Mouse (Mus musculus): Measurements from ENCODE around the gene Ldlrap1. TPM values are rescaled to one million over a fixed set of nuclear protein-coding genes. Genes with fewer than 3 reads are reported as not detected.
"Not testable (repeated sequence)": the region's sequence is repeated elsewhere in the genome, so short reads cannot be mapped to it uniquely, and the experiment has no call there.

Gene Ldlrap1
- 5.6 and 10.9 TPM in 2 replicates for total RNA-seq (2015; ENCODE audit: low replicate concordance)
- 4.7 and 6.6 TPM in 2 replicates for total RNA-seq (2017; ENCODE audit: low replicate concordance)

DNA sequence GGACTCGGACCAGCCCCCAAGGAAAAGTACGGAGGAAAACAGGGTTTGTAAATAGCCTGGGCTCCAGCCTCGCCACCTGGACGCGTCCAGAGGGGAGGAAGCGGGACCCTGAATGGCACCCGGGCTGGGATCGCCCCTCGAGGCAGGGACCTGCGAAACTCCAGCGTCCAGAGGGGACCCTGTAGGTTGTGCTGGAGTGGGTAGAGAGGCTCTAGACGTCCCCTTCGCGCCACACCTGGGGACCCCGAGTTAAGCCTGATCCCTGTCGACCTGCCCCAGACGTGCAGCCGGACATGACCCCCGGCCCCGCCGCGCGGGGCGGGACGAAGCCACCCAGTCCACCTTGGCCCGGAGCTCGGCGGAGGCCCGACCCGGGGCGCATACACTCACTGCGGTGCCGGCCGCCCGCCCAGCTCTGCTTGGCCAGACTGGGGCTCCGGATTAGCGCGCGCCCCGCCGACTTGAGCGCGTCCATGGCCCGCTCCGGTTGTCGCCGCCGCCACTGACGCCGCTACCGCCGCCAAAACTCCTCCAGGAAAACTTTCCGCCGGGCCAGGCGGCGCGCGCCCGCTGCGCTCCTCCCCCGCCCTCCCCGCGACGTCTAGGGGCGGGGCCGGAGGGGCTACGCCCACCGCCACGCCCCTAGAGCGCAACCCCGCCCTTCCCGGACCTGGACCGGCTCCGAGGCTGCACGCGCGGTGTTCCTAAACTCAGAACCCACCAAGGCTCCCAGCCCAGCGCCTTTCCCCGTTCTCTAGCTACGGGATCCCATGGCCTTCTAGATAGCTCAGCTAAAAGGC is at the start of gene Ldlrap1:
Gene Ldlrap1 (minus strand): TSS at position 599 of the 800 bp plus-strand sequence.
- peak; percentile 68 for ATAC-seq (replicated peaks; ENCODE audit: low FRiP score, poor library complexity, severe bottlenecking)

DNA sequence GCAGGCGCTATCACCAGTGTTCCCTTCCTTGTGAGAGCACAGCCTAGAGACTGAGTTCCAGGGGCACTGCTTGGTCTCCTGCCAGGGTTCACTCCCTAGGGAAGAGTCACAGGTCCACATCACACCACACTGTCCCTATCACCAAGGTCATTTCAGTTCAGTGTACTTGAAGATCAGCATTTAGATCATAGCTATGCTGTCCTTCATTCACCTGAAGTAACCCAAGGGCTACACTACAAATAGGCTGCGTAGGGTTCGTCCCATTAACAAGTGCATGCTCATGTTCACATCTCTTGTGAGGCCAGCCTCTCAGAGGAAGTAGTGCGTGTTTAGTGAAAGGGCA is 46.4 kb upstream of the Ldlrap1 start:
- ATAC-seq (replicated peaks; ENCODE audit: low FRiP score, poor library complexity, severe bottlenecking) = no peak

GRCm38 (mm10) chr4:134813406-134814228 is 45.8 kb upstream of the Ldlrap1 start:
- no peak for ATAC-seq (replicated peaks; ENCODE audit: low FRiP score, poor library complexity, severe bottlenecking)

DNA sequence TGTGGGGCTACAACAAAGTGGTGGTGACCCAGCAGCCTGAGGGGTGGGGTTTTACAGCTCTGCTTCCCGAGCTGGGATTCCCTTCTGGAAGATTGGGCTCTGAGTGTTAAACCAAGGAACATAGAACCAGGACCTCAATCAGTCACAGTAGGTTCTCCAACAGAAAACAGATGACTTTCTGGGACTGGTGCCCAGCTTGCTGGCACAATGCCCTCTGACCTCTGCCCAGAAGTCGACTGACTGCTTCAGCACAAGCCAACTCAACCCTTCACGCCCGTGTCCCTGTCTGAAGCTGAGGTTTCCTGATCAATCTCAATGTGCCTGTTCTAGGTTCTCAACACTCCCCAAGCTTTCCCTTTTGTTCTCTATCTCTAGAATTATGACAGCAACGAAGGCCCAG is 36.9 kb upstream of the Ldlrap1 start:
- no peak for ATAC-seq (replicated peaks; ENCODE audit: low FRiP score, poor library complexity, severe bottlenecking)

GRCm38 (mm10) chr4:134802765-134803164 is 34.9 kb upstream of the Ldlrap1 start:
- ATAC-seq (replicated peaks; ENCODE audit: low FRiP score, poor library complexity, severe bottlenecking) = no peak

DNA sequence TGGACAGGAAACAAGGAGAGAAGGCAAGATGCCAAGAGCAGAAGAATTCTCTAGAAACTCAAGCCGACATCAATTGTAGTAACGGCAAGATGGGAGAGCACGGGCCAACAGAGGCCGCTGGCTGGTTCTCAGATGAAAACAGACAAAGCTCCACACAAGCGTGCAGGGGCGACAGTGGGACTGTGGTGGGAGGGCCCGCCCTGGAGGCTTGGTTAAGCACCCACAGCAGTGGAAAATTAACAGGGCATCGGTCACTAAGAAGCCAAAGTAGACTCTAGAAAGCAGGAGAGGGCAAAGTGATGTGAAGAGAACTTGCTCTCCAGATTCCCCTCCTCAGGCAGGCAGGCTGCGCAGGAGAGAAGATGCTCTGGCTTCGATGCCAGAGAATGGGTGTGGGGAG is 34.3 kb upstream of the Ldlrap1 start:
- no peak for ATAC-seq (replicated peaks; ENCODE audit: low FRiP score, poor library complexity, severe bottlenecking)

DNA sequence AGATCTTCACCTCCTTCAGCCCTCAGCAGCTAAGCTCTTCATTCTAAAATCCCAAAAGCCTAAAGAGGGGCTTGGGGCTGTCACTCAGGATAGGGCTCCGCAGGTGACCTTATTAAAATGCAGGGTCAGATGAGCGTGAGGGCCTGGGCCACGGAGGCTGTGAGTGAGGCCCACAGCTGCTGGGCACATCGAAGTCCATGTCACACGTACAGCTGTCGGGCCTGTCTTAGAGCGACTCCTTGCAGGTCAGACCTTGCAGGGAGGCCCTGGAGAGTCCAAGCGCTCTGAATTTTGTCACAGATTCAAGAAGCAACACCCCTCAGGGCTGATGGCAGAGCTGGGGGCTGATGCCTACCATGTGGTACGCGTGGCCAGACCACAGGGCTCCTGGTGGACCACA is 32.9 kb upstream of the Ldlrap1 start:
- no peak for ATAC-seq (replicated peaks; ENCODE audit: low FRiP score, poor library complexity, severe bottlenecking)

DNA sequence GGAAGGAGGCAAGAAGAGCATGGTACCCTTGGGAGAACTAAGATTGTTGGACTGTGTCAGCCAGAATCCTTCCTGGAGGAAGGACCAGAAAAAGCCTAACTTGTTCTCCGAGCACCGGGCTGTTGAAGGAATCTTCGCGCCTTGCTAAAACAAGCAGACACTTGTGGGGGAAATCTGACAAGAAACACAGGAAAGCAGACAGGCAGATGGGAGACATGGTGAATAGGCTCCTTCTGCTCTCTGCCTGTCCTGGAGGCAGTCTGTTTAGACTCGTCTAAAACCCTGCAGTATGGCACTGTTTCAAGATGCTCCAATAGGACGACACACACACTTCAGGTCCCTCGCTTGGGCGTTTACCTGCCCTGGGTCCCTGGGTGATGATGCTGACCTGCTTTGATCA is 32.3 kb upstream of the Ldlrap1 start:
- ATAC-seq (replicated peaks; ENCODE audit: low FRiP score, poor library complexity, severe bottlenecking) = no peak

DNA sequence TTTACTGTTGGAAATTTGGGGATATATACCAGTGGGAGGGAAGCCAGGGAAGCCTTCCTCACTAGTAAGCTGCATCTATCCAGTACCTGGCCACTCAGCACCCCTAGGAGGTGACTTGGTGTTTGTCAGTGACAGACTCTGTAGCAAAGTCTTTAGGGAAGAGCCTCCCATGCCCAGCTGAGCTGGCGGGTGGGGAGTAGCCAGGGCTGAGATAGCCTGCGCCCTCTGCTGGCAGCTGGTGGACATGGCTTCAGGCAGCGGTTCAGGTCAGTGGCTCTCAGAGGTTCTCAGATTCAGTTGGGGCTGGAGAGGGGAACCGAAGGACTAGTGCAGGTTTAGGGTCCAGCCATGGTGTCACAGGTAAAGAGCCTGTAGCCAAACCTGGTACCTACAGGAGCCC is 31.4 kb upstream of the Ldlrap1 start:
- peak; percentile 84 for ATAC-seq (replicated peaks; ENCODE audit: low FRiP score, poor library complexity, severe bottlenecking)

- ATAC-seq (replicated peaks; ENCODE audit: low FRiP score, poor library complexity, severe bottlenecking) = no peak
Measured at GRCm38 (mm10) chr4:134798861-134799260, 31.0 kb upstream of the Ldlrap1 start.

DNA sequence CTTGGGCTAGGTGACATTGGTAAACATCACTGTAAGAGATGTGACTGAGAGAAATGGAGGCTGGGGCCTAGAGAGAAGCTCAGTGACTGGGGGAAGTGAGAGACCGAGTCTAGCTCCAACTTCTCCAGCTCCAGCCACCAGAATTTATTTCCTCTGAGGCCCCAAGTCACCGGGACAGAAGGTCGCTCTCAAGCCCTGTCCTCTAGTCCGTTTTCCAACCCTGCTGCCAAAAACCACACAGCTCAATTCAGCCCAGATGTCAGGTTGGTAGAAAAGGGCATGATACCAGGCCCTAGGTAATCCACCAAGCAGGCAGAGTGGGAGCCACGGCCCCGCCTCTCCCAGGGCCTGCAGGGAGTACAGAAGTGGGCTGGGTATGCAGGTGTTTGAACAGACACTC is 29.8 kb upstream of the Ldlrap1 start:
- no peak for ATAC-seq (replicated peaks; ENCODE audit: low FRiP score, poor library complexity, severe bottlenecking)

DNA sequence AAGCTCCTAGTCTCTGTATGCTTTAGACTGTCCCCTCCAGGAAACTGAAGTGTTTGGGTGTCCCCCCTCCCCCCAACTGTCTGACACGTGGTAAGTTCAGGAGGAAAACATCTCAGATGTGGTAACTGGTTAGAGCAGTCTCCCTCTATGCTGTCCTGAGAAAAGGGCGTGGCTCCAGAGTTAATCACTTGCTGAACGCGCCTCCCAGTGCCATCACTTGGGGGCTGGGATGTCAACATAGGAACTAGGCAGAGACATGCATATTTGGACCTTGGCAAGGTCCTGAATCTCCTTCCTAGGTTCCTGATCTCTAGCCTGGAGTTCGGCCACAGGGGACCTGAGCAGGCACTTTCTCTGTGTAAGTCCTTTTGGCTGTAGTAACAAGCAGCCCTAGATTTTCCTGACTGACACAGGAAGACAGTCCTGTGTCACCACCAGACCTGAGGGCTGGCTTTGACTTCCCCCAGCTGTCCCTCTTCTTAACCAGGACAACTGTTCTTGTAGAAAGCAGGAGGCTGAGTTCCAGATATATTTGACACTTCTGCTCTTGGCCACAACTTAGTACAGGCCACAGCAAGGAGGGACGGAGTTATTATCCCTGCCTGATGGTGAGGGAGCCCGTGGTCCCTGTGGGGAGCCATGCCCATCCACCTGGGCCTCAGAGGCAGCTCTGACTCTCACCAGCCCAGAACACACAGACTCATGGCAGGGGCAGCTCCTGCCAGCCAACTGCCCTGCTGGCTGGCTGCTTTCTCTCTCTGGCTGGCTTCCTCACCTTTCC is 28.9 kb upstream of the Ldlrap1 start:
- ATAC-seq (replicated peaks; ENCODE audit: low FRiP score, poor library complexity, severe bottlenecking) = no peak

- no peak for ATAC-seq (replicated peaks; ENCODE audit: low FRiP score, poor library complexity, severe bottlenecking)
Measured at GRCm38 (mm10) chr4:134795819-134796485, 28.1 kb upstream of the Ldlrap1 start.

- not testable (repeated sequence) for ATAC-seq (replicated peaks; ENCODE audit: low FRiP score, poor library complexity, severe bottlenecking)
Measured at GRCm38 (mm10) chr4:134794959-134795358, 27.1 kb upstream of the Ldlrap1 start.

DNA sequence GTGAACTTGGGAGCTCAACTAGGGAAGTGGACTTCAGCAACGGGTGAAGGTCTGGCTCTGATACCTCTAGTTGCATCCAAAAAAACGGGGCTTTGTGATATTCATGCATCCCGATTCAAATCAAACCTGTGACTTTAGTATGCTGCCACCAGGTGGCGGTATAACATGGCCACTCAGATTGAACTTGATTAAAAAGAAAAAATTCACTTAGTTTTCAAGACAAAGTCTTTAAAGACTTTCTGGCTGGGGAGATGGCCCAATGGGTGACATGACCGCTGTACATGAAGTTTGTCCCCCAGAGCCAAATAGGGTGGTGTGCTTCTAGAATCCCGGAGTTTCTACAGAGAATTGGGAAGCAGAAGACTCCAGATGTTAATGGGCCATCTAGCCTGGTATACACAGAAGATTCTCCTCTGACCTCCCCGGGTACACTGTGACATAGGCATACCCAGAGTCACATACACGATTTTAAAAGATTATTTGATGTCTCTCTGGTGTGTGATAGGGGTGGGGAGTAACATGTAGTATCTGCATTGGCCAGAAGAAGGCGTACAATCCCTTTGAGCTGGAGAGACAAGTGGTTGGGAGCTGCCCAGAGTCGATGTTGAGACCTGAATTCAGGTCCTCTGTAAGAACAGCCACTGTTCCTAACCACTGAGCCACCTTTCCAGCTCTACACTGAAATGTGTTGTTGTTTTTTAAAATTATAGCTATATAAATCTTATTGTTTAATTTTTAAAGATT is 25.6 kb upstream of the Ldlrap1 start:
- ATAC-seq (replicated peaks; ENCODE audit: low FRiP score, poor library complexity, severe bottlenecking) = peak; percentile 64; the same call in 1 of the 2 replicates

DNA sequence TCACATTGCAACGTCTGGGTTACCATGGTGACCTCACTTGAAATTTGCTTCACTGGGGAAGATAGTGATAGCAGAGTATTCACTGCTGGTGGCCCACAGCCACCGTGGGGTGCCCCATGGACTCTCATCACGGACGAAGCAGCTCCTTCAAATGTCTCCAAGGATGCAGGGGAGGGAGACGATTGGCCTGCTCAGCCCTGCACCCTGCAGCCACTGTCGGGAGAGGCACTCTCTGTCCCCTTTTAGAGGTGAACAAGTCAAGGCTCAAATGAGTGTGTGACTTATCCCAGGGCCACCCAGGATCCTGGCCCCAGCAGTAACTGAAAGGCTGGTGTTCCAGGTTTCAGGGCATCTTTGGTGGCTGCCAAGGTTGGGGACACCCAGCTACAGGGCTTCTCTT is 23.9 kb upstream of the Ldlrap1 start:
- no peak for ATAC-seq (replicated peaks; ENCODE audit: low FRiP score, poor library complexity, severe bottlenecking)

GRCm38 (mm10) chr4:134786946-134787345 is 19.1 kb upstream of the Ldlrap1 start:
- no peak for ATAC-seq (replicated peaks; ENCODE audit: low FRiP score, poor library complexity, severe bottlenecking)

DNA sequence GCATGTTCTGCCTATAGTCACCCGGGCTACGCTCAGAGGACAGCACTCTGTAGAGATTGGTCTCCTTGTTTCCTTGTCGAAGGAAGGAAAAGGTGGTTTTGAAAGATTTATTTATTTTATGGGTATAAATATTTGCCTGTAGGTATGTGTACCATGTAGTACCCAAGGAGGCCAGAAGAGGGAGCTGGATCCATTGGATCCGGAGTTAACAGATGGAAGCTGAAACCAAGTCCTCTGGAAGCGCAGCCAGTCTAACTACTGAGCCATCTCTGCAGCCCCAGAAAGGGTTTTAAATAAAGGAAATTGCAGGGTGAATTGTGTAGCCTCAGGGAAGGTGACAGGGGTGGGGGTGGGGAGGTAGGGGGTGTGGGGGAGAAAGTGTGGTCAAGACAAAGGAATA is 16.9 kb upstream of the Ldlrap1 start:
- 0 out of 2 replicates have a peak, but pooled peaks have one; percentile 47 for ATAC-seq (replicated peaks; ENCODE audit: low FRiP score, poor library complexity, severe bottlenecking)

Measured in erythroblast, adult 5-6 weeks (primary cell).